Mouse (Mus musculus) kidney, adult 2 months (tissue): ENCODE data around the gene Akr1c12.

Experiments
- CTCF ChIP-seq: fragments of 200-500 bp; conservative IDR thresholded peaks from 2 replicates; pipeline ENCODE4 v1.5.1; 2011; ENCODE audit warnings: low read depth, mild to moderate bottlenecking, control low read depth, low read length, moderate library complexity, mixed read lengths; ENCODE audit not compliant: insufficient read depth, insufficient read length
- POLR2A ChIP-seq: fragments of 200-500 bp; IDR thresholded peaks from one replicate; pipeline ENCODE4 v1.6.1; 2011; ENCODE audit warnings: low read depth, low read length, control low read depth

DNA sequence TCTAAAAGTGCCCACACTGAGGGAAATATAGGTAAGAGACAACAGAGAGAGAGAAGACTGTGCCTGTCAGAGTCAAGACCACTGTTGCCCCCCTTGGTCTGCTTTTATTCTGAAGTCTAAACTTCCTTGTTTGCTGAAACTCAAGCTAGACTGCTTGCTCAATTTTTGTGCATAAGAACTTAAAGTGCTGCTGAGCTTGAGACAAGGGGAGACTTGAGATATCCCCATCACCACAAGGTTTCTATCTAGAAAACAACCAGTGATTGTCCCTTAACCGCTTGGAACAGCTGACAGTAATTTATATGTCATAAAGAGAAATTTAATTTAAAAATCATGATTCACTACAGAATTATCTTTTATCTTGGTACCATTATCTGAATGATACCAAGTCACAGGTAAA, 46.1 kb downstream of the Akr1c12 start:
- TF ChIP-seq POLR2A (no peak), CTCF (no peak)
